Mouse (Mus musculus): ENCODE data around the gene Tango6.

GRCm38 (mm10) chr8:106701360-106701759 is 18.5 kb downstream of the Tango6 start:
- TF ChIP-seq CTCF (IDR thresholded peaks at IDR 0.05; ENCODE audit: borderline replicate concordance, extremely low read depth, insufficient read depth, insufficient read length) (no peak), POLR2A (IDR thresholded peaks at IDR 0.05; ENCODE audit: borderline replicate concordance, extremely low read depth, insufficient read depth, insufficient read length, poor library complexity, severe bottlenecking) (no peak)

All from brain, embryonic 14.5 days (tissue).